Mouse (Mus musculus) stomach, embryonic 15.5 days (tissue): Measurements from ENCODE around the gene Pik3cd. TPM values are rescaled to one million over a fixed set of nuclear protein-coding genes. Genes with fewer than 3 reads are reported as not detected.
"Not testable (repeated sequence)": the region's sequence is repeated elsewhere in the genome, so short reads cannot be mapped to it uniquely, and the experiment has no call there.

Source experiments
- ATAC-seq: fragments of 200-750 bp; cut with Nextera tagmentation; 2 replicates; pipeline ENCODE4 v1.8.0; 2017; ENCODE audit warnings: low read depth, moderate number of reproducible peaks, moderate TSS enrichment; ENCODE audit not compliant: insufficient read depth, low FRiP score
- H3K27ac ChIP-seq: fragments of 300-500 bp; sonication (generic); 2 replicates; pipeline ENCODE4 v1.5.1; 2015; ENCODE audit warnings: mild to moderate bottlenecking, inconsistent platforms
- H3K27me3 ChIP-seq: fragments of 300-500 bp; sonication (generic); replicated peaks from 2 replicates; pipeline ENCODE4 v1.6.1; 2015; ENCODE audit warnings: inconsistent platforms
- H3K36me3 ChIP-seq: fragments of 300-500 bp; sonication (generic); 2 replicates; pipeline ENCODE4 v1.6.1; 2015; ENCODE audit warnings: inconsistent platforms
- H3K4me1 ChIP-seq: fragments of 300-500 bp; sonication (generic); 2 replicates; pipeline ENCODE4 v1.6.1; 2015; ENCODE audit warnings: inconsistent platforms
- H3K4me2 ChIP-seq: fragments of 300-500 bp; sonication (generic); 2 replicates; pipeline ENCODE4 v1.6.1; 2015; ENCODE audit warnings: mild to moderate bottlenecking, inconsistent platforms
- H3K4me3 ChIP-seq: fragments of 300-500 bp; sonication (generic); replicated peaks from 2 replicates; pipeline ENCODE4 v1.5.1; 2015; ENCODE audit warnings: inconsistent platforms
- H3K9ac ChIP-seq: fragments of 300-500 bp; sonication (generic); 2 replicates; pipeline ENCODE4 v1.6.1; 2015; ENCODE audit warnings: inconsistent platforms
- H3K9me3 ChIP-seq: fragments of 300-500 bp; sonication (generic); 2 replicates; pipeline ENCODE4 v1.6.1; 2016; ENCODE audit warnings: inconsistent platforms
- WGBS: fragments of 180-500 bp; shearing (Covaris S2); methylation state at CpG from one replicate; pipeline ENCODE4 v1.1.7; 2015; 5-methylcytosine and 5-hydroxymethylcytosine counted together
- polyA plus RNA-seq: library from polyadenylated mRNA; unstranded; fragments of >200 nt; fragmentation: Nextera tagmentation; extraction: Ambion mirVana; gene quantifications from 2 replicates; pipeline ENCODE4 v1.2.1, GENCODE M21; 2015

Gene Pik3cd
- 5.0 and 5.1 TPM in 2 replicates for polyA plus RNA-seq

GRCm38 (mm10) chr4:149702210-149702979, at the start of gene Pik3cd:
Gene Pik3cd, minus strand, starts transcription at chr4:149702571.
- Histone ChIP-seq H3K4me3 (no peak within 1 kb of the TSS), H3K4me1 (peaks cover 5% of the 10 kb centered on the region), H3K27ac (no peak within 1 kb of the TSS), H3K36me3 (no peaks in the 10 kb centered on the region), H3K27me3 (no peaks in the 10 kb centered on the region), H3K4me2 (no peak within 1 kb of the TSS), H3K9ac (no peak within 1 kb of the TSS), H3K9me3 (no peaks in the 10 kb centered on the region)
- peak; percentile 41; the same call in 1 of the 2 replicates for ATAC-seq
- 62% methylated on average over 19 of the region's 19 CpGs for WGBS

- Histone ChIP-seq H3K9me3 (no peaks in the 10 kb centered on the region), H3K4me3 (no peak overlapping the region), H3K36me3 (0 out of 2 replicates have a peak, but pooled peaks cover 1% of the 10 kb centered on the region), H3K27me3 (no peaks in the 10 kb centered on the region), H3K4me1 (no peaks in the 10 kb centered on the region), H3K4me2 (no peak overlapping the region), H3K9ac (no peak overlapping the region), H3K27ac (no peak overlapping the region)
- ATAC-seq, result no peak
- WGBS, result 57% methylated on average over 5 of the region's 5 CpGs
Observed at GRCm38 (mm10) chr4:149750671-149751070, 48.3 kb upstream of the Pik3cd start.

- H3K36me3 ChIP-seq, H3K4me3 ChIP-seq, H3K4me1 ChIP-seq, H3K9me3 ChIP-seq, H3K4me2 ChIP-seq, H3K27ac ChIP-seq, H3K27me3 ChIP-seq, ATAC-seq, H3K9ac ChIP-seq: not testable (repeated sequence)
- 84% methylated on average over 3 of the region's 3 CpGs for WGBS
Observed at GRCm38 (mm10) chr4:149749663-149750015, 47.3 kb upstream of the Pik3cd start.

GRCm38 (mm10) chr4:149749003-149749662, 46.8 kb upstream of the Pik3cd start:
- ATAC-seq, result no peak
- no peak overlapping the region for H3K9ac ChIP-seq
- H3K4me2 ChIP-seq, result no peak overlapping the region
- 0 out of 2 replicates have a peak, but pooled peaks cover 3% of the 10 kb centered on the region for H3K36me3 ChIP-seq
- no peak overlapping the region for H3K4me3 ChIP-seq
- H3K9me3 ChIP-seq, result no peaks in the 10 kb centered on the region
- H3K27me3 ChIP-seq, result no peaks in the 10 kb centered on the region
- no peak overlapping the region for H3K27ac ChIP-seq
- WGBS, result 86% methylated on average over 18 of the region's 18 CpGs
- no peaks in the 10 kb centered on the region for H3K4me1 ChIP-seq

GRCm38 (mm10) chr4:149744119-149744518, 41.7 kb upstream of the Pik3cd start:
- Histone ChIP-seq H3K9ac (no peak overlapping the region), H3K4me3 (no peak overlapping the region), H3K36me3 (0 out of 2 replicates have a peak, but pooled peaks cover 3% of the 10 kb centered on the region), H3K27me3 (no peaks in the 10 kb centered on the region), H3K4me2 (no peak overlapping the region), H3K9me3 (no peaks in the 10 kb centered on the region), H3K27ac (no peak overlapping the region), H3K4me1 (no peaks in the 10 kb centered on the region)
- 86% methylated on average over 7 of the region's 7 CpGs for WGBS
- no peak for ATAC-seq

GRCm38 (mm10) chr4:149742011-149742530, 39.7 kb upstream of the Pik3cd start:
- ATAC-seq, result no peak
- Histone ChIP-seq H3K36me3 (0 out of 2 replicates have a peak, but pooled peaks cover 3% of the 10 kb centered on the region), H3K27me3 (no peaks in the 10 kb centered on the region), H3K9me3 (no peaks in the 10 kb centered on the region), H3K4me2 (no peak overlapping the region), H3K4me3 (no peak overlapping the region), H3K4me1 (peaks cover 2% of the 10 kb centered on the region), H3K9ac (no peak overlapping the region), H3K27ac (no peak overlapping the region)
- WGBS, result 91% methylated on average over 14 of the region's 14 CpGs

- Histone ChIP-seq H3K4me2 (no peak overlapping the region), H3K4me1 (peaks cover 20% of the 10 kb centered on the region), H3K27me3 (no peaks in the 10 kb centered on the region), H3K27ac (no peak overlapping the region), H3K9me3 (no peaks in the 10 kb centered on the region), H3K4me3 (no peak overlapping the region), H3K36me3 (no peaks in the 10 kb centered on the region), H3K9ac (no peak overlapping the region)
- no peak for ATAC-seq
- WGBS, result 85% methylated on average over 7 of the region's 7 CpGs
Observed at GRCm38 (mm10) chr4:149740301-149740700, 37.9 kb upstream of the Pik3cd start.

- H3K4me3 ChIP-seq, result no peak overlapping the region
- WGBS, result 68% methylated on average over 5 of the region's 5 CpGs
- no peak overlapping the region for H3K4me2 ChIP-seq
- no peaks in the 10 kb centered on the region for H3K27me3 ChIP-seq
- H3K9ac ChIP-seq, result no peak overlapping the region
- H3K9me3 ChIP-seq, result no peaks in the 10 kb centered on the region
- ATAC-seq, result no peak
- H3K36me3 ChIP-seq, result no peaks in the 10 kb centered on the region
- H3K27ac ChIP-seq, result no peak overlapping the region
- H3K4me1 ChIP-seq, result peaks cover 24% of the 10 kb centered on the region
Observed at GRCm38 (mm10) chr4:149739478-149739877, 37.1 kb upstream of the Pik3cd start.

GRCm38 (mm10) chr4:149737383-149738324, 35.3 kb upstream of the Pik3cd start, which contains the start of gene Tmem201:
Gene Tmem201, minus strand, starts transcription at chr4:149738044.
- no peaks in the 10 kb centered on the region for H3K36me3 ChIP-seq
- H3K27ac ChIP-seq, result peak within 1 kb of the TSS; percentile 82
- under 1% methylated on average over 97 of the region's 97 CpGs for WGBS
- H3K27me3 ChIP-seq, result no peaks in the 10 kb centered on the region
- peak within 1 kb of the TSS; percentile 80 for H3K9ac ChIP-seq
- peak within 1 kb of the TSS; percentile 87 for H3K4me3 ChIP-seq
- peak; percentile 86 for ATAC-seq
- peak within 1 kb of the TSS; percentile 91 for H3K4me2 ChIP-seq
- H3K9me3 ChIP-seq, result no peaks in the 10 kb centered on the region
- H3K4me1 ChIP-seq, result peaks cover 40% of the 10 kb centered on the region

- peak overlapping the region; percentile 87 for H3K4me3 ChIP-seq
- no peaks in the 10 kb centered on the region for H3K36me3 ChIP-seq
- H3K9me3 ChIP-seq, result no peaks in the 10 kb centered on the region
- H3K27me3 ChIP-seq, result no peaks in the 10 kb centered on the region
- peak overlapping the region; percentile 80; the same call in 1 of the 2 replicates for H3K9ac ChIP-seq
- peaks cover 45% of the 10 kb centered on the region for H3K4me1 ChIP-seq
- peak overlapping the region; percentile 91 for H3K4me2 ChIP-seq
- peak overlapping the region; percentile 82; the same call in 1 of the 2 replicates for H3K27ac ChIP-seq
- 30% methylated on average over 4 of the region's 4 CpGs for WGBS
- ATAC-seq, result no peak
Observed at GRCm38 (mm10) chr4:149736581-149736980, 34.2 kb upstream of the Pik3cd start.

GRCm38 (mm10) chr4:149735624-149736250, 33.4 kb upstream of the Pik3cd start:
- H3K4me2 ChIP-seq, result peak overlapping the region; percentile 91; the same call in 1 of the 2 replicates
- ATAC-seq, result no peak
- H3K9me3 ChIP-seq, result no peaks in the 10 kb centered on the region
- no peak overlapping the region for H3K9ac ChIP-seq
- peaks cover 45% of the 10 kb centered on the region for H3K4me1 ChIP-seq
- 69% methylated on average over 5 of the region's 5 CpGs for WGBS
- H3K27me3 ChIP-seq, result no peaks in the 10 kb centered on the region
- H3K4me3 ChIP-seq, result no peak overlapping the region
- no peak overlapping the region for H3K27ac ChIP-seq
- H3K36me3 ChIP-seq, result no peaks in the 10 kb centered on the region
